Mouse (Mus musculus) kidney, adult 9 months (tissue): ENCODE measurements around the gene Gss.

Experiments
- DNase-seq: peaks from one replicate; pipeline ENCODE4 v3.0.0; 2022

The Gss gene

DNA sequence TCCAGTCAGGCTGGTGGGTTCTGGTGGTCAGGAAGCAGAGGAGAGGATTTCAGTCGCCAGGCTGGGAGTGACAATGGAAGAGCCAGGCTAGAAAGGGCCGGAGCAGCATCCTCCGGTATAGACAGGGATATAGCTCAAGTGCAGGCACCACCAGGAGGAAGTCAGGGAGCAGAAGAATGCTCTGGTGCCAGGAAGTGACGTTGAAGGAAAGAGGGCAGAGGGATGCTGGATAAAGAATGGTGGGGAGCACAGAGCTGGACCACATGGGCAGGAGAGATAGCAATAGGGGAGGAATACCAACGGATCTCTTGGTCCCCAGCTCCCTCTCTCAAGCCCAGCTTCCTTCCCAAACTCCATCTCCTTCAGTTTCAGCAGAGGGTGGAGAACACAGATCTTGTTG lies 79.1 kb downstream of the Gss start:
- DNase-seq: no peak
